Mouse (Mus musculus): Measurements from ENCODE around the gene Sf3a2.

Sf3a2 gene

DNA sequence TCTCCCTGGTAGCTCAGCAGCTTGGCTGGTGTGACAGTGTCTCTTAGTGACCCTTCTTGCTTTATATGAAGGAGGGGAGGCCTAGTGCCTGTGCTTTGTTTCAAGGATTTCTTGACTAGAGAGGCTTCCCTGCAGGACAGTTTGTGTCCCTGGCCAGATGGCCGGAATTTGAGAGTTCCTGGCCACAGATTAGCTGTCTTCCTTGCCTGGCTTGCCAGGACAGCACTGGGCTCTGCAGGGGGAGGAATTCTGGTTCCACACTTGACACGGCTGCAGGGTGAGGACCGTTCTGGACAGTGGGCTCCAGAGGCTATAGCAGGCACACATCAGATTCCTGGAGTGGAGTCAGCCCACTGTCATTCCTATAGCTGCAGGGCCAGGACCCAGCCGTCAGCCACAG is 22.3 kb upstream of the Sf3a2 start:
- DNase-seq (ENCODE audit: low spot score in 2 of 2), result no peak

DNA sequence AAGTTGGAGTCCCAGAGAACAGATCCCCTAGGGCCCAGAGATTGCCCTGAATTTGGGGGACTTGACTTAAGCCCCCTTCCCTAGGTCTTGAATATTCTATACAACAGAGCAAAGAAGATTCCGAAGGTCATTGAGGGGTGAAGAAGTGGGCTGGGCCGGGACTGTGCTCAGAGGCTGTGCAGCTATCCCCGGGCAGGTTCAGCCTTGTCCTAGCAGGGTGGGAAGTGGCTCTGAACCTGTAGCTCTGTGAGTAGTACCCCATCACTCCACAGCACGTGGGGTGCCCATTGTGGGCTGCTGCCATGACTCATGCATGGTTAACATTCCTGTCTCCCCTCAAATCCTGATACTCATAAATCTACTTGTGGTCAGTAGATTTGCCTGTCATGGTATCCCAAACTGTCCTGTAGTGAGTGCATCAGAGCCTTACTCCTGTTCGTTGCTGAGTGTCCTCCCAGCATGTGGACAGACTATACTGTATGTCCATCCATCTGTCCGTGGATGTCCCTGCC is 21.6 kb upstream of the Sf3a2 start:
- DNase-seq (ENCODE audit: low spot score in 2 of 2), result no peak

DNA sequence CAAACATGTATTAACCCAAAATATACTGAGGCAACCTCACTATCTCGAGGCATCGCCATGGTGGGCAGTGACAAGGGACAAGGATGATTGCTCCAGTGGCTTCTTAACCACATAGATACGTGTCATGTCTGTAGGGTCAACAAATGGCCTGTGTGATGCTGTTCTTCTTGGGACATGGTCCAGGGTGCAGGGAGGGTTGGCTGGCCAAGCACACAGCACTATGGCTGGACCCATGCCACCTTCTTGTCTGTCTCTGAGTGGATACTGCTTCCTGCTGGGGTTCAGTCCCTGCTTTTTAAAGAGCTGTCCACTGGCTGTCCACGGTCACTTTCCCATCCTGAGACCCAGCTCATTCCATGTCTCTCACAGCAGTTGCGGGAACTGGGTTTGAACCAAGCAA is 20.9 kb upstream of the Sf3a2 start:
- DNase-seq (ENCODE audit: low spot score in 2 of 2), result no peak

DNA sequence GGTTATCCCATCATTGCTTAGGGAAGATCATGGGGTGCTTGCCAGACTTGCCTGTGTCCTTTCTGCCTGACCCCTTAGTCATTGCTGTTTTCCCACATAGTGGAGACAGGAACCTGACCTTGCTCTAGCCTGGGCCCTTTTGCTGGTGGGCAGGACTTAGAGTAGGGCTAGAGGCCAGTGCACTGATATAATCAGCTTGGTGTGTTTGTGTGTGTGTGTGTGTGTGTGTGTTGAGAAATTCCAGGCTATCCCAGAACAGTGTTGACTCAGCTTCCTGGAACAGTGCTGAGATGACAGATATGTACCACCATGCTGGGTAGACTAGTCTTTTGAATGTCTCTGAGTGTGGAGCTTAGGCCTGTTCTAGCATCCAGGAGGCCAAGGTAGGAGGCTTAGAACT is 18.4 kb upstream of the Sf3a2 start:
- no peak for DNase-seq (ENCODE audit: low spot score in 2 of 2)

DNA sequence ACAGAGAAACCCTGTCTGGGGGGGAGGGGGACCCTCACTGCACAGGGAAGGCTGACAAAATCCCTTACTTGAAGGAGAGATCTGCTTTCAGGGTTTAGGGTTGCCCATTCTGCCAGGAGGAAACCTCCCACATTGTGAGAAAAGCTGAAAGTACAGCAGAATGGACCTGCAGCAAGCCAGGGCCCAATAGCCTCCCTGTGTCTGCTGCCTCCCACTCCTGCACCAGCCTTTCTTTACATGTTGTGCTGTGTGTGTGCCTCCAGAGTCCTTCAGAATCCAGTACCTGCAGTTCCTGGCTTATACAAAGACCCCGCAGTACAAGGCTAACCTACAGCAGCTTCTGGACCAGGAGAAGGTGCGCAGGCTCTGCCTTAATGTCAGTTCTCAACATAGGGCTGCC is 13.7 kb upstream of the Sf3a2 start:
- no peak for DNase-seq (ENCODE audit: low spot score in 2 of 2)

DNA sequence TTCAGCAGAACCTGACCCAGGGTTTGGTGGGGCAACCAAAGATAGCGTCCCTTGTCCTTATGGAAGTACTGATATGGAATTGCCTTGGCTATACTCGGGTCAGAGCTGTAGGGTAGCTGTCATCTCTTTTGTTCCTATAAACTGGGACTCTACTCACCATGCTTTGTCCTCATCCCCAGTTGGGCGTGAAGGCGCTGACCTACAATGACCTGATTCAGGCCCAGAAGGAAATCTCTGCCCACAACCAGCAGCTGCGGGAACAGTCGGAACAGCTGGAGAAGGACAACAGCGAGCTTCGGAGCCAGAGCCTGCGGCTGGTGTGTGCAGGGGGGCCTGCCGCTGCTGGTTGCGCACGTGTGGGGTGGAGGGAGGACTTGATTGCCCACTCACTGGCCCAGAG is 13.1 kb upstream of the Sf3a2 start:
- DNase-seq (ENCODE audit: low spot score in 2 of 2), result no peak

DNA sequence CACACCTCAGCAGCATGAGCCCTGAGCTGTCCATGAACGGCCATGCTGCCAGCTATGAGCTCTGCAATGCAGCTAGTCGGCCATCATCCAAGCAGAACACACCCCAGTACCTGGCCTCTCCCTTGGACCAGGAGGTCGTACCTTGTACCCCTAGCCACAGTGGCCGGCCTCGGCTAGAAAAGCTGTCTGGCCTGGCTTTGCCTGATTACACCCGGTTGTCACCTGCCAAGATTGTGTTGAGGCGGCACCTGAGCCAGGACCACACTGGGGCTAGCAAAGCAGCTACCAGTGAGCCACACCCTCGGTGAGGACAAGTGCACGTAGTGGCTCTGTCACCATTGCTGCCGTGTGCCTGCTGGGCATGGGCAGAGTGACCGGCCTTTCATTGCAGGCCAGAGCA is 12.0 kb upstream of the Sf3a2 start:
- DNase-seq (ENCODE audit: low spot score in 2 of 2), result no peak

DNA sequence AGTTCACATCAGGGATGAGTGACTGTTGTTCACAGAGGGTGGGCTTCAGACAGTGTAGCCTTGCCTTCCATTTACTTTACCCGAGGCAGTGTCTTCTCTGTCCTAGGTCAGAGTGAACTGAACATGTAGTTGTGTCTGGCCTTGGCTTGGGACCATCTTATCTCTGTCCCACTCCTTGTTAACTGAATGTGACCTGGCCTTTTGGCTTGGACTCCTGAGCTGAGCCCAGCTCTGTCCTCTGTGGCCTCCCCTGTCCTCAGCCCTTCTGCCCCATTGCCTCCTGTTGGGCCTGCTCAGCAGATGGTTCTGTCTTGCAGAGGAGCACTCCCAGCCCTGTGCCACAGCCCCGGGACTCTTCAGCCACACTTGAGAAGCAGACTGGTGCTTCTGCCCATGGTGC is 10.5 kb upstream of the Sf3a2 start:
- DNase-seq (ENCODE audit: low spot score in 2 of 2), result no peak

DNA sequence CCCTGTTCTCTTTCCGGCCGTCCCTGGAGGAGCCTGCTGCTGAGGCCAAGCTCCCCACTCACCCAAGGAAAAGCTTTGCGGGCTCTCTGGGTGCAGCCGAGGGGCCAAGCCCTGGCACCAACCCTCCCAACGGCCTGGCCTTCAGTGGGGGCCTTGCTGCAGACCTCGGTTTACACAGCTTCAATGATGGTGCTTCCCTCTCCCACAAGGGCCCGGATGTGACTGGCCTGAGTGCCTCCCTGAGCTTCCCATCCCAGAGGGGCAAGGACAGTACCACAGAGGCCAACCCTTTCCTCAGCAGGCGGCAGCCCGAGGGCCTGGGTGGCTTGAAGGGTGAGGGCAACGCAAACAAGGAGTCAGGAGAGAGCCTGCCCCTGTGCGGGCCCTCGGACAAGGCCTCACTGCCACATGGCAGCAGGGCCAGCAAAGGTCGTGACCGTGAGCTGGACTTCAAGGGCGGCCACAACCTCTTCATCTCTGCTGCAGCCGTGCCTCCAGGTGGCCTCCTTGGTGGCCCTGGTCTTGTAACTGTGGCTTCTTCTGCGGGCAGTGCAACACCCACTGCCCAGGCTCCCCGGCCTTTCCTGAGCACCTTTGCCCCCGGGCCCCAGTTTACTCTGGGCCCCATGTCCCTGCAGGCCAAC is 7.1 kb upstream of the Sf3a2 start:
- DNase-seq (ENCODE audit: low spot score in 2 of 2), result no peak

DNA sequence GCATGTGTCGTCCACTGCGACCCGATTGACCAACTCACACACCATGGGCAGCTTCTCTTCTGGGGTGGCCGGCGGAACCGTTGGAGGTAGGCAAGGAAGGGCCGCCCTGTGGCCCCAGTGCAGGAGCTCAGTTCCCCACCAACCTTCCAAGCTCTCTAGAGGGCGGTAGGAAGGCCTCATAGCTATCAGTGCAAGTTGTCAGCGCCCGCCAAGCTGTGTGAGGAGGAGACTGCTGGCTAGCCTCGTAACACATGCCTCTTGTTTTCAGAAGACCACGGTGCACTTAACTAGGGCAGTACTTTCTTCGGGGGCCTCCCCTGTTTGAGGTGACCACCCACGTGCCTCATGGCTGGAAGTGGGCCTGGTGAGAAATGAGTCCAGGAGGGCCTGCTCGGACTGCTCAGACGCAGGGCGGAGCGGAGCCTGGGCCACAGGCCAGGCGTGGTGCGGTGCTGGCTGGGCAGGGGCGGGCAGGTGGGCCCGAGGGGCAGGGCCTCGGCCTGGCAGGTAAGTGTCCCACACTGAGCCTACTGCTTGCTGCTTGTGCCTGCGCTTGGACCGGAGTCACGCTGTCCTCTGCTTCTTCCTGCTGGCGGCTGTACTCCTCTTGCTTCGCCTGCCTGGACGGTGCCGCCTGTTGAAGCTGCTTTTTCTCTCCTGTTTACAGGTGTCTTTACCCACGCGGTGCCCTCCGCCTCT is 6.4 kb upstream of the Sf3a2 start:
- DNase-seq (ENCODE audit: low spot score in 2 of 2), result no peak

DNA sequence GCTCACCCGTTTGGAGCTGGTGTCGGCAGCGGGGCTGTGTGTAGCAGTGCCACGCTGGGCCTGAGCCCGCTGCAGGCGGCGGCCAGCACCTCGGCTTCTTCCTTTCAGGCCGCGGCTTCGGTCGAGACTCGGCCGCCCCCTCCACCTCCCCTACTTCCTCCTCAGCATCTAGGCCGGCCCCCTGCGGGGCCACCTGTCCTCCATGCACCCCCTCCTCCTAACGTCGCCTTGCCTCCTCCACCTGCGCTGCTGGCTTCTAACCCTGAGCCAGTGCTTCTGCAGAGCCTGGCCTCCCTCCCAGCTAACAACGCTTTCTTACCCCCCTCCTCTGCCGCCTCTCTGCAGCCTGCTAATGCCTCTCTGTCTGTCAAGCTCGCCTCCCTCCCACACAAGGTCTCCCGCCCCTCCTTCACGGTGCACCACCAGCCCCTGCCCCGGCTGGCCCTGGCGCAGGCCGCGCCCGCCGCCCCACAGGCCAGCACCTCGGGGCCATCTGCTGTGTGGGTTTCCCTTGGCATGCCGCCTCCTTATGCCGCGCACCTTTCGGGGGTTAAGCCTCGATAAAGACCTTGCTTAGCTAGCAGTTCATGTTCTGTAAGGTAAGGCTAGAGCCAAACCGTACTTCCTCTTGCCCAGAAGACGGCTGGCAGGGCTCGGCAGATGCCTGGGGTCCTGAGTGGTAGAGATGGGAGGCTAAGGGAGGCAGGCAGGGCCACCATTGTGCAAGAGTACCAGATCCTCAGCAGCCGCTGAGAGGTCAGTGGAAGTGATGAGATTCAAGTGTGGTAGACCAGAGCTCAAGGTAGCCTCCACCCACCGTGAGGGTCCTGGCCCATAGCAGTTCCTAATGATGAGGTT is 5.6 kb upstream of the Sf3a2 start:
- DNase-seq (ENCODE audit: low spot score in 2 of 2), result no peak

DNA sequence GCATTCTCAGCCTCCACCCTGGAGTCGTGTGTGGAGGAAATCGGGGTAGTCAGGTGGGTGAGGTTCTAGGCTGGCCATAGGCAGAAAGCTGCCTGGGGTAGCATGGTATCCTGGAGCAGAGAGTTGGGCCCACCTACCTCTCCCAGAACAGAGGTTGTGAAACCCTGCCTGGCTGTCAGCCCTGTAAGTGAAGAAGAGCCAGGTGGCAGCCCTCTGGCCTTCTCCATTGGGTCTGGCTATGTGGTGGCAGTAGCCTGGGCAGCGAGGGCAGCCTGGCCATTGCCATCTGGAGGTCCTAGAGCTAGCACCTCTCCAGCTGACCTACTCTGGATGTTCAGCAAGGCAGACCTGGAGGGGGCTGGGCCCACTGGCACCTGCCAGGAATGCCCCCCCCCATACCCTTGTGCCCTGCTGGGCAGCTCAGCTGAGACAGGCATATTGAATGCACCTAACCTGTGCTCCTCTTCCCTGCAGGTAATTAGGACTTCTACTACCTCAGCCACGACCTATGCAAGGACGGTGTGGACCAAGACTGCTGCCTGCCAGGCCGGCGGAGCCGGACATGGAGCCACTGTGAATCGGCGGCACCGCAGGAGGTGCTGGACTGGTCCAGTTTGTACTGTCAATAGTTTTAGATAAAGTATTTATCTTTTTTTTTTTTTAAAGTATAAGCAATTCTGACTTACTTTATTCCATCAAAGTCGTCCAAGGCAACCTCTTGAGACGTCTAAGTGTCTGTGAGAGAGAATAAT is 4.8 kb upstream of the Sf3a2 start:
- no peak for DNase-seq (ENCODE audit: low spot score in 2 of 2)

DNA sequence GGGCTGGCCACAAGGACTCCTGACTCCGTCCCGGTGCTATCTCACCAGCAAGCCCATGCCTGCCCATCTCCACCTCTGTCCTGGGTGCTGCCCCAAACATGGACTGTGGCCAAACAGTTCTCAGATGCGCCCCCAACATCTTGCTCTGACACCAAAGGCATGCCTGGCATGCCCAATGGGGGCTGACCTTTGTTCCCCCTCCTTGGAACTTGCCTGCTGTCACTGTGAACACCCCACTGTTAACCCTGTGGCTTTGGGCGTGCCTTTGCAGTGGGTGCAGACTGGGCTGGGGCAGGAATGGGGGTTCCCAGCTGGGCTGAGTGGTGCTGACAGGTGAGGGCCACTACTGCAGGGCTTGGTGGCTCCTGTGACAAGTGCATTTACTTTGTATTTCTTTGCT is 4.2 kb upstream of the Sf3a2 start:
- DNase-seq (ENCODE audit: low spot score in 2 of 2), result no peak

DNA sequence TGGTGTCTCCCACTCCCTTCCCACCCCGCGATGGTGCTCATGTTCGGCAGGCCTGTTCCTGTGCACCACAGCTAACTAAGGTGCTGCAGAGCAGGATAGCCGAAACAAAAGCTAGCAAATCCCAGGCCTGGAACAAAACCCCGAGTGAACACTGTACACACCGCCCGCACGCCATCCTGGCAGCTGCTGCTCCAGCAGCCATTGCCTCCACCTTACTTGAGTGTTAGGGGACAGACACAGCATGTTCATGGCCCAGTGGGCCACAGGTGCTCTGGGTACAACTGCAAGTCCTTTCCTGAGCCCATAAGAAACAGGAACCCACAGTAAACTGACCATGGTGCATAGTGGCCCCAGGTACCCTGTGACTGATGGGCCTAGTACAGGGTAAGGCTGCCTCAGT is 3.2 kb upstream of the Sf3a2 start:
- DNase-seq (ENCODE audit: low spot score in 2 of 2), result no peak

DNA sequence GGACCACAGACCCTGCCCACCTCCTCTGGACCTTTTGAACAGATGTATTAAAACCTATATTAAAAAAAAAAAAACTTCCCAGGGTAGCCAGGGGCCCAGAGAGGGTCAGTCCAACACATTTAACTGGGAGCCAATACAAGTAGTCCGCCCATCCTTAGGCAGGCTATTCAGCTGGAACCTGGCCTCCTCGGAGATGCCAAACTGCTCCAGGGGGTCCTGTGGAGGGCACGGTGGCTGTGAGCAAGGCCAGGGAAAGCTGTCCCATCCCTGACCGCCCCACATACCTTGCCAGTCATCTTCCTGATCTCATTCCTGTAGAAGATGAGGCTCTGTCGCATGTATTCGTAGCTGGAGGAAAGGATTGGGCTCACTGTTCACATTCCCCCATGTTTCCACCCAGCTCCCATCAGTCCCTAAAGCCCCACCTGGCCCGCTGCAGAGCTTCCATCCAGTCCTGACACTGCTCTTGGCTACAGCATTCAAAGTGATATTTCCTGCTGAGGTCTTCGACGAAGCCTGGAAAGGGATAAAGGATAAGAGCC is 1.6 kb upstream of the Sf3a2 start:
- no peak for DNase-seq (ENCODE audit: low spot score in 2 of 2)

DNA sequence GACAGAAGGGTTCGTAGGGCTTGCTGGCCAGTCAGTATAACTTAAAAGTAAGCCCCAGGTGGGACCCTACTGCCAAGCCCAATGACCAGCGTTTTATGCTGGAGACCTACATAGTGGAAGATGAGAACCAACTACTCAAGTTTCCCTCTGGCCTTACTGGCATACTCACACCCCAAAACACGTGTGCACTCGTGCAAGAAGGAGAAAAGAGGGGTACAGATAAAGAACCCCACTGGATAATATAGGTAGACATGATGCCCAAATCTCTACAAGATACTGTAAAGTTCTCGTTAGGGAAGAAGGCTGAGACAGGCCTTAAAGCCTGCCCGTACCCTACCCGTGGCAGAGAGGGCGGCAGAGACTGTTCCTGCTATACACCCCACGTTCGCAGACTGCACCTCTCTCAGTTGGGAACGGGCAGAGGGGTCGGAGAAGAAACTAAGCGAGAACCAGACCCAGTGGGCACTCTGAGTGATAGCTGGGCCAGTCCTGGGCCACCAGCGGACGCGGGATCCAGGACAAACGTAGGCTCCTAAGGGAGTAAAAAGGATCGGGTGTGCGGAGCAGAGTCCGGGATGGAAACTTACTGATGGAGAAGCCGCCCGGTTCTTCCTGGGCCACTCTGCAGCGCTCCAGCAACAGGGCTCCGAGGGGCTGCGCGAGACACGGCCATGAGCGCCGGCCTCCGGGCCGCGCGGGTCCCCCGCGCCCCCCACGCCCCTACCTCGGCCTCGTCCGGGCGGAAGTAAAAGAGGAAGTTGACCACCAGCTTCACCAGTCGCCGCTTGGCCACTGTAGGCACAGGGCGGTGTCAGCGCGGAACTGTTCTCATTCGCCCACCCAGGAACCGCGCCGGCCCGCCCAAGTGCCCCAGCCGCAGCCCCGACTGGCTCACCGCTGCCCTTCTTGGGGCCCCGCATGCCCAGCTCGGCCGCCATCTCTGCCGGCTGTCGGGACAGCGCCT is 530 bp upstream of the Sf3a2 start:
- DNase-seq (ENCODE audit: low spot score in 2 of 2), result no peak

DNA sequence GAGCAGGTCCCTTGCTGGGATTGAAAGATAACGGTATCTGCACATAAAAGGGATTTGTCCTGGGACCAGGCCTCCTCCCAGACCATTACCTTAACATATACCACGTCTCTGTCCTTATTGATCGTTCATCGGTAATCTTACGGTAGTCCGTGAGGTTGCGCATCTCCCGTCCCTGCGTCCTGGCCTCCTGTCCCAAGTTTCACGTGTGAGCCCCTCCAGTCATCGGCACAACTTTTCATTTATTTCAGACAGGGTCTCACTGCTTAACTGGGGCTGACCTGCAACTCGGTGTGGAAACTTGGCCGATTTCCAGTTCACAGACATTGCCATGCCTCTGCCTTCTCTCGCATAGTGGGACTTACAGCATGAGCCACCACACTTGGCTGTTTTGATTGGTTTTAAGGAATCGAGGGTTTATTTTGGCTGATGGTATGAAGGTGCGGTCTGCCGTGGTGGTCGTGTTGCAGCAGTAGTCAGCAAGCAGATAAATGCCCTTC is 1.1 kb downstream of the Sf3a2 start:
- no peak for DNase-seq (ENCODE audit: low spot score in 2 of 2)

DNA sequence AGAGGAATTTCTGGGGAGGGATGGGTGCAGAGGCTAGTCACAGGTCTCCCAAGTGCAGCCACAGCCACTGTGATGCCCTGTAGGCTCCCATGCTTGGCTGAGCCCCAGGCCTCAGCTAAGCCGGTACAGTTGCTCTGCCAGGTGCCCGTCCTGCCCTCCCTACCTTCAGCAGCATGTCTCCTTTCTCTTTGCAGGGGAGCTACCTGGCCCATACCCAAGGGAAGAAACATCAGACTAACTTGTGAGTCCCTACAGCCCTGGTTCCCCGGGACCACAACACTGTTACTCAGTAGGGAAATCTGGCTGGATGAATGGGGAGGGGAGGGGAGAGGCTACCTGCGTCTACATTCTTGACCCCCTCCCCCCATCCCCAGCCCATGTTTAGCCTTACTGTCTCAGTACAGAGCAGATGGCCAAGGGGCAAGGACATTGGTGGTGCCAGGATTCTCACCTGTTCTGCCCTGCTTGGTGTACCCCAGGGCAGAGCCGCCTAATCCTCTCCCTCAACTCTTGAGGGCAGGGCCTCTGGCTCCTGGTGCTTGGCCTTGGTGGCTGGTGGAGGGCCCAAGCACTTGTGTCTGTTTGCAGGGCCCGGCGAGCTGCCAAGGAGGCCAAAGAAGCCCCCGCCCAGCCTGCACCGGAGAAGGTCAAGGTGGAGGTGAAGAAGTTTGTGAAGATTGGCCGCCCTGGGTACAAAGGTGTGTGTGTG is 4.4 kb downstream of the Sf3a2 start:
- no peak for DNase-seq (ENCODE audit: low spot score in 2 of 2)

DNA sequence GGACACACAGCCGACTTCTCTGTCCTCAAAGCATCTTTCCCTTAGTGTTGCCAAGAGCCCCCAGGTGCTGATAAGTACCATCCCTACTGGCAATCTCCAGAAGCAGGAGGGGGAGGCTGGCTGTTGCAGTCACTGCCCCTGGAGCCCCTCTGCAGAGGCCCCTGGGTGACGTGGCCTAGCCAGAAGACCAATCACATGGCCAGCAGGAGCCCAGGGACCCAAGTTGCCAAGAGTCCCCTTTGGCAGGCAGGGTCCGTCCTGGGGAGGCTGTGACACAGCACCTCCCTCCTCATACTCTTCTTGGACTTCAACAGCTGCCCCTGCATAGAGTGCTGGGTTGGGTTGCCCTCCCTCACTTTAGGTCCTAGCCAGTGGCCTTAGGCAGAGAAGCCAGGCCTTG is 5.0 kb downstream of the Sf3a2 start:
- no peak for DNase-seq (ENCODE audit: low spot score in 2 of 2)

DNA sequence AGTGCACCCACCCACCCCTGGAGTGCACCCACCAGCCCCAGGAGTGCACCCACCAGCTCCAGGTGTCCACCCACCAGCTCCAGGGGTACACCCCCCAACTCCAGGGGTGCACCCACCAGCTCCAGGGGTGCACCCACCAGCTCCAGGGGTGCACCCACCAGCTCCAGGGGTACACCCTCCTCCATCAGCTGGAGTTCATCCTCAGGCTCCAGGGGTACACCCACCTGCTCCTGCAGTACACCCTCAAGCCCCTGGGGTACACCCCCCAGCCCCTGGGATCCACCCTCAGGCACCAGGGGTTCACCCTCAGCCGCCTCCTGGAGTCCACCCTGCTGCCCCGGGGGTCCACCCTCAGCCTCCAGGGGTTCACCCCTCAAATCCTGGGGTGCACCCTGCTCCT is 6.3 kb downstream of the Sf3a2 start:
- DNase-seq (ENCODE audit: low spot score in 2 of 2), result no peak
